Mouse (Mus musculus) ovary, postnatal 36 days (tissue): ENCODE measurements around the gene Slc41a1.

Source experiments
- DNase-seq: peaks from one replicate; pipeline ENCODE4 v3.0.0; 2022; ENCODE audit warnings: low spot score, mixed read lengths

Gene Slc41a1

GRCm38 (mm10) chr1:131827787-131828258, 530 bp downstream of the Slc41a1 start:
- DNase-seq = peak; percentile 94

DNA sequence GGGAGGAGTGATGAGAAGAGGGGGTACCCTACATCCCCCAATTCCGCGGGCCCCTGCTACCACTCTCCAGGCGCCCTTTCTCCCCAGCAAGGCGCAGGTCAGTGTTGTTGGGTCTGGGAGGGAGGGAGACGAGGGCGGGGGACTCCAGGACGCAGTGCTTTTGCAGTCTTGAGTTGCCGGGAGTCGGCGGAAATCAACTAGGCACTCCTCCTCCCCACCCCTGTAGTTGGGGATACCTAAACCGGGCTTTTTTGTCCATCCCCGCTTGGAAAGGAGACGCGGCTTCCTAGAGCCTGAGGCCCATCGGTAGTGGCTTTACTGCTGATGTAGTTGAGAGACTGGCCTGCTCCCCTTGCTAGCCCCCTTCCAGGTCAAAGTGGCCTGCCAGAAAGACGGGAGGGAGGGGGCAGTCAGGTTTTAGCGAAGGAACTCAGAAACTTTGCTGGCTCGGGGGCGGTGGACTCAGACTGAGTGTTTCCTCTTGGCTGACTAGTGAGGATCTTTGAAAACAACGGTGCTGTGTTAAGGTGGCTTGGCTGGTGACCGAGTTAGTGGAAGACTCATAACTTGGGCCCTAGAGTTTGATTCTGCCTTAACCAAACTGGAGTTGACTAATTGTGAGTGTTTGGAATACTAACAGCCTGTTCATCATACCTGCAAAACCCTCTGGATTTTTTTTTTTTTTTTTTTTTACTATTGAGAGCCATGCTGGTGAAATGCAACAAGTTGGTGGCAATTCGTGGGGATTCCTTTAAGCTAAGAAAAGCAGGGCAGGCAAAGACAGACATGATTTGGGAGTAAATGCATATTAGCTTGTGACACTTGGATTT, 1.2 kb downstream of the Slc41a1 start:
- DNase-seq = no peak

- DNase-seq = peak; percentile 36
These were observed 2.0 kb downstream of the Slc41a1 start for GRCm38 (mm10) chr1:131829279-131829678.

GRCm38 (mm10) chr1:131830561-131830960, 3.3 kb downstream of the Slc41a1 start:
- no peak for DNase-seq

GRCm38 (mm10) chr1:131830971-131831641, 3.8 kb downstream of the Slc41a1 start:
- no peak for DNase-seq

DNA sequence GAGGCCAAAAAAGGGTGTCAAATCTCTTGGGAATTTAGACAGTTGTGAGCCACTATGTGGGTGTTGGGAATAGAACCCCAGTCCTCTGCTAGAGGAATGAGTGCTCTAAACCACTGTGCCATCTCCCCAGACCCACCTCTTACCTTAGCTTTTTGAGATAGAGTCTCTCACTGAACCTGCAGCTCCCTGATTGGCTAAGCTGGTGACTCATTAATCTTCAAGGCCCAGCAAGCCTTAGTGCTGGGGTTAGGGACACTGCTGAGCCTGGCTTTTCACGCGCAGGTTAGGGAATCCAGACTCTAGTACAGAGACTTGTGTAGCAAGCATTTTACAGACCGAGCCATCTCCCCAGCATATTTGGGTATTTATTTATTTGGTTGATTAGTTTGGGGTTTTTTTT, 9.7 kb downstream of the Slc41a1 start:
- no peak for DNase-seq

GRCm38 (mm10) chr1:131838542-131838941, 11.2 kb downstream of the Slc41a1 start:
- DNase-seq = peak; percentile 74

DNA sequence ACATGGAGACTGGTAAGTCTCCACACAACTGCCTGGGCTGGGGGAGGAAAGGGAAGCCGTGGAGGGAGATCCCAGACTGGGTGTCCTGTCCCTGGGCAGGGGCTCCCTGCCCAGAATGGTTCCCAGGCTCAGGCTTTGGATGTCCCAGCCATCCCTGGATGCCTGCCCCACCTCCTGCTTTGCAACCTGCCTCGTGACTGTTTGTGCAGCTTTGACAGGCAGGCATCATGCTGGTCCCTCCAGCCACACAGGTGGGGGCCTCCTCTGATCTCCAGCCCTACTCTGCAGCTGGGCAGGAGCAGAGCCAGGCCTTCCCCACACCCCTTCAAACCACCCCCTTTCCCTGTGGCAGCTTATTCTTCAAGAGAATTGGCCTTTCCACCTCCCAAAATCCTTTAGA, 12.0 kb downstream of the Slc41a1 start:
- DNase-seq = no peak

DNA sequence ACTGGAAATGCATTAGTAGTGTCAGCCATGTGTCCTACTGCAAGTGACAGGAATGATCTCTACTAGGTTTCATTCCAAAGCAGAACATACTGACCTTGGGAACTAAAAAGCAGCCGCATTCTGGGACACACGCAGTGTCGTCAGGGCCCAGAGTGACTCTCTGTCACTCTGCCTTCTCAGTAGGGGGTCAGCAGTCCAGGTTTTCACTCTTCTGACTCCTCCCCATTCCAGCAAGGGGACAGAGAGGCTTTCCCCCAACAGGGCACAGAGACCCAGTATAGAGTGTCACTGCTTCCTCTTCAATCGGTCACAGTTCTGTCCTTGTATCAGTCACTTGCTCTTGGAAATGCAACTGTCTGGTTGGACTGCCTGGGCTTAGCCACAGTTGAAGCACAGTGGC, 14.9 kb downstream of the Slc41a1 start:
- DNase-seq = no peak

DNA sequence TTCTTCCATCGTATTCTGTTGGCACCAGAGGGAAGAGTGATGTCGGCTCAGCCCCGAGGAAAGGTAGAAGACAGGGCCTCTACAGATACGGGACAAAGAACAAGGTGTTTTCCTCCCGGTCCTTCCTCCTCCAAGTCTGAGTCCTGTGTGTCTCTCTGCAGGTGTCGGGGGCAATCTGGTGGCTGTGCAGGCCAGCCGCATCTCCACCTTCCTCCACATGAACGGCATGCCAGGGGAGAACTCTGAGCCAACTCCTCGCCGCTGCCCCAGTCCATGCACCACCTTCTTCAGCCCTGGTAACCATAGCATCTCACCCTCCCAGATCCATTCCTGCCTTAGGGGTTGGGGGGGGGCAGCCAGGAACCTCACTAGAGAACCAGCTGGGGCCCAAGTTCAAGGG, 16.5 kb downstream of the Slc41a1 start:
- no peak for DNase-seq

GRCm38 (mm10) chr1:131844883-131845282, 17.6 kb downstream of the Slc41a1 start:
- no peak for DNase-seq

GRCm38 (mm10) chr1:131846255-131846654, 19.0 kb downstream of the Slc41a1 start:
- peak; percentile 63 for DNase-seq

DNA sequence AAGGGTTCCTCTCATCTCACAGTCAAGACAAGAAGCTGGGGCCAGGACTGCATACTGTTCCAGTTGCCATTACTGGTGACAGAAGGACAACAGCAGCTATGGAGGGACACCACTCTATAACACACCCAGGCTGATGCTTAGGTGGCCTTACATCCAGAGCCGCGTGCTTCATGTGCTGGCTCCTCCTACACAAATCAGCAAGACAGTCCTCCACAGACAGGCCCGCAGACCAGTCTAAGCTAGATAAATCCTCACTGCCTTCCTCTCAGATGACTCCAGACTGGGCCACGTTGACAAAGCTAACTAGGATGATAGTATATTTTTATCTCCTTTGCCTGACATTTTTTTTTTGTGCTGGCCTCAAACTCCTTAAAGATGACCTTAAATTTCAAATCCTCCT, 34.5 kb downstream of the Slc41a1 start:
- DNase-seq = no peak

DNA sequence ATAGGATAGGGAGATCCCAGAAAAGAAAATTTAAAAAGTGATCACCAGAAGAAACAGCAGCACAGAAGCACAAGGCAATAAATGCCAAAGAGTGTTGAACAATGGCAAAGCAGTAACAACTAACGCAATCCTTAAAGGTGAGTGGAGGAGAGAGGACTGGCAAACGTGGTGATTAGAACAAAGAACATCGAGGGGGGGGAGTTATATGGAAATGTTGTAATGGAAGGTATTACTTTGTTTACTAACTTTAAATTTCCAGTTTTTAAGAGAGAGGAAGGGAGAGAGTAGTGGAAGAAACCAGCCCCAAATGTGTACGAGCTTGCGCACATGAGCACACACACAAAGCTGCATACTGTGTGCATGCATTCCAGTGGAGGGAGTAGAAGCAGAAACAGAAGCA, 38.3 kb downstream of the Slc41a1 start:
- no peak for DNase-seq

DNA sequence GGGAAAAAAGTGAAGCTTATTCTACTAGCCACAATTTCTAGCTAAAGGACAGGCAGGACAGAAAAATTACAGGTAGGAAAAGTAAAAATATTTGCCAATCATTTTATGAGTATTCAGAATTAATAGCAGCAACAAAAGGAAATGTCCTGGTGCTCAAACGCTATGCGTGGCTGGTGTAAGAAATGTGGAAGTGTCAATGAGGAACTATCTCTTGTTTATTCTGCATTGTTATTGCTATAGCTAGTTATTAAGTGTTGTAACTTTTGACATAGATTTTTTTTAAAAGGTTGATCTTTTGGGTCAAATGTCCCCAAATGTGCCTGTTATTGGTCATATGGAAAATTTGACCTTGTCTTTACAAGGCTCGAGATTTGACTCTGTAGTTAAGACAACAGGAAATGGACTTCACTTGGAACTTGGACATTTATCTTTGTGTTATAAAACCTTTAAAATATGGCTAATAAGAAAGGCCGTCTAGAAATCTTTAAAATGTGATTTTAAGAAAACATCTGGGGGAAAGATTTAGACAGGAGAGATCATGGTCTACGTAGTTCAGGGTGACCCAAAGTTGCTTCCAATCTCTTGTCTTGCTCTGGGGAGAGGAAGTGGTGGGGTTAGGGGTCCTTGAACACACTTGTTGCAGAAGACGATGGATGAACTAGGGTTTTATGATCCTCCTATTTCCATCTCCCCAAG, 39.2 kb downstream of the Slc41a1 start:
- no peak for DNase-seq

DNA sequence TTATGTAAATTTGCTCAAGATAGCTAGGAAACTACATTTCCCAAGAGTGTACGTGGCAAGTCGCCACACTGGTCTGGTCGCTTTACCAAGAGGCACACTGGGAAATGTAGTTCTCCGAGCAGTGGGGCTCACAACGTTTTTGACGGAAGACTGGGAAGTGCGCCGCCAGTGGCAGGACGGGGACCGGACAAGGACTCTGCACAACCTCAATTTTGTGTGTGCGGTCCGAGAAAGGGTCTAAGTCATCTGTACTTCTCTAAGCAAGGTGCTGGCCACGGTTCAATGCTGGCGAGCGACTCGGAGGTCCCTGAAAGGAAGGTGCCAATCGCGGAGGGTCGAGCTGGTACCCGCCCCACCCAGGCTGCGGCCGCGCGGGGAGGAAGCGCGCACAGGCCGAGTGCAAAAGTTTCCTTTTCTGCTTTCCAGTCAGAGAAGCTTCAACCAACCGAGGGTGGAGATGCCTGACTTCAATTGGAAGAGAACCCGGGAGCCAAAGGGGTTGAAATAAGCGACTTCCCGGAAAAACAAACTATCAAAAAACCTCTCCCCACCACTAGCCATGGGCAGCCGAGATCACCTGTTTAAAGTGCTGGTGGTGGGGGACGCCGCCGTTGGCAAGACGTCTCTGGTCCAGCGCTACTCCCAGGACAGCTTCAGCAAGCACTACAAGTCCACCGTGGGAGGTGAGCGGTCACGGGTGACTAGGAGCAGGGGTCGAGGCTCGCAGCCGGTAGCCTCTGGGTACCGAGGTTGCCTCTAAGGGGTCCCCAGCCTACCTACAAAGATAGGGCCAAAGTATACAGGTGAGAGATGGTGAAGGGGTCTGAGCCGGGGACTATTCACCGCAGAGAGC, 40.0 kb downstream of the Slc41a1 start, which contains the start of gene Rab29:
Gene Rab29, plus strand, starts transcription at position 132 of the 853 bp plus-strand sequence.
- DNase-seq = peak; percentile 87

DNA sequence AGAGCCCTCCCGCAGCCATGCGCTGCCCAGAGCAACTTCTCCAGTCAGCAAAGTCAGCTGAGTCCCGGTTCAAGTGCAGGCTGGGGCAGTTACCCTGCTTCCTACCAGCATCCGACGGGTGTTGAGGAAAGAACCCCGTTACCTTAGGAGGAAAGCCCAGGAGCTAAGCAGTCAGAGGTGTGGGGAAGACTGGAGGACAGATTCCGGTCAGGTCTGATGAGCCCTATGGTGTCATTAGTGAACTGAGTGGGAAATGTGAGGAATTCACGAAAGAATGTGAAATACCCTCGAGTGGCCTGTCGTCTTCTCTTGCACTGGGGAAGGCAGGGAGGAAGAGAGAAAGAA, 40.6 kb downstream of the Slc41a1 start:
- DNase-seq = no peak

- DNase-seq = no peak
These were observed 42.3 kb downstream of the Slc41a1 start for GRCm38 (mm10) chr1:131869561-131869960.

DNA sequence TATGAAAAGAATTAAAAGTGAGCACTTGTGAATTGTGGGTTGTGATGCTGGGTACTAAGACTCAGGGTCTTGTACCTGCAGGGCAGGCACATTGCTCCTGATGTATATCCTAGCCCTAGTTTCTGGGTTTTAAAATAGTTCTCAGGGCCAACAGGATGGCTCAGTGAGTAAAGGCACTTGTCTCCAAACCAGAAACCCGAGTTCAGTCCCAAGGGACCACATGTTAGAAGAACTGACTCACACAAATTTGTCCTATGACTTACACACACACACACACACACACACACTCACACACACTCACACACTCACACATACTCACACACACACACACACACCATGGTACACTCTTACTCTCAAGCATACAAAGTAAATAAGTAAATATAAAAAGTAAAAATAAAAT, 45.6 kb downstream of the Slc41a1 start:
- DNase-seq = no peak

DNA sequence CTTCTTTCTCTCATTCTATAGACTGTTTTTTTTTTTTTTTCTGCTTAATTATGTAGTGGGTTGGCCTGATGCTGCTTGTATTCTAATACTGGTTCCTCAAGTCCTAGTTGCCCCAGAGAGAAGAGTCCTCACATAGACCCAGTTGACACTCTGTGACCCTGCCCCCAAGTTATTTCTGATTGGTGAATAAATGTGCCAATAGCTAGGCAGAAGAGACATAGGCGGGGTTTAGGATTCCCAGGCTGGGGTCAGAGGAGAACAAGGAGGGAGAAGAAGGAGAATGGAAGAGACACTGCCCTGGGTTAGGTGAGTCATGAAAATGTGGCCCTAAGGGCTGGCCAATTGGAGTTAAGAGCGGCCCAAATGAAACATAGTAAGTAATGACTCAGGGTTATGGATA, 52.5 kb downstream of the Slc41a1 start:
- DNase-seq = no peak

GRCm38 (mm10) chr1:131882787-131883186, 55.5 kb downstream of the Slc41a1 start:
- DNase-seq = no peak

DNA sequence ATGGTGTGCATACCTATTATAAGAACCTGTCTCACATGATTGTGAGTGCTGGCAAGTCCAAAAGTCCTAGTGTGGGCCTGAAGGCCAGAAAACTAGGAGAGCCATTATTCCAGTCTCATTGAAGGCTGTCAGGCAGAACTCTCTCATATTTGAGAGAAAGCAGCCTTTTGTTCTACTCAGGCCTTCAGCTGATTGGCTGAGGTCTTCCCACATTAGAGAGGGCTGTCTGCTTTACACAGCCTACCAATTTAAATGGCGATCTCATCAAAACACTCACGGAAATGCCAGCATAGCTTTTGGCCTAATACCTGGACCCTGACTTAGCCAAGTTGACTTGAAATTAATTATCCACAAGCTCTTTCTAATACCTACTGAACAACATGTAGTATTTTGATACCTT, 58.9 kb downstream of the Slc41a1 start:
- no peak for DNase-seq
